Mouse (Mus musculus) hindbrain, postnatal 0 days (tissue): ENCODE results near the gene Ankrd54. TPM values are rescaled to one million over a fixed set of nuclear protein-coding genes. Genes with fewer than 3 reads are reported as not detected.
A peak's percentile ranks its signal among the peaks of the same experiment; 100 is the strongest.

ENCODE experiments used
- ATAC-seq: fragments of 200-750 bp; cut with Nextera tagmentation; 2 replicates; pipeline ENCODE4 v1.8.0; 2017; ENCODE audit warnings: mild to moderate bottlenecking, moderate TSS enrichment, moderate library complexity
- DNase-seq: peaks from one replicate; pipeline ENCODE4 v3.0.0-alpha.2; 2015; ENCODE audit warnings: low spot score
- H3K27ac ChIP-seq: fragments of 300-500 bp; sonication (generic); 2 replicates; pipeline ENCODE4 v1.5.1; 2014; ENCODE audit warnings: mild to moderate bottlenecking
- H3K27me3 ChIP-seq: fragments of 300-500 bp; sonication (generic); 2 replicates; pipeline ENCODE4 v1.6.1; 2014; ENCODE audit warnings: low read length, mixed read lengths; ENCODE audit not compliant: insufficient read depth
- H3K36me3 ChIP-seq: fragments of 300-500 bp; sonication (generic); 2 replicates; pipeline ENCODE4 v1.6.1; 2014; ENCODE audit warnings: low read length, mixed read lengths; ENCODE audit not compliant: insufficient read depth
- H3K4me1 ChIP-seq: fragments of 300-500 bp; sonication (generic); 2 replicates; pipeline ENCODE4 v1.6.1; 2014; ENCODE audit warnings: antibody characterized with exemption, low read length, mixed read lengths; ENCODE audit not compliant: insufficient read depth
- H3K4me2 ChIP-seq: fragments of 300-500 bp; sonication (generic); 2 replicates; pipeline ENCODE4 v1.6.1; 2014; ENCODE audit warnings: low read depth, mild to moderate bottlenecking, low read length, moderate library complexity, mixed read lengths
- H3K4me3 ChIP-seq: fragments of 300-500 bp; sonication (generic); 2 replicates; pipeline ENCODE4 v1.5.1; 2014; ENCODE audit warnings: low read length
- H3K9ac ChIP-seq: fragments of 300-500 bp; sonication (generic); replicated peaks from 2 replicates; pipeline ENCODE4 v1.6.1; 2014; ENCODE audit warnings: mild to moderate bottlenecking, low read length, moderate library complexity, mixed read lengths
- H3K9me3 ChIP-seq: fragments of 300-500 bp; sonication (generic); 2 replicates; pipeline ENCODE4 v1.6.1; 2016; ENCODE audit warnings: low read length, mixed read lengths
- CTCF ChIP-seq: IDR thresholded peaks from 2 replicates; pipeline ENCODE4 v1.5.1; 2016; ENCODE audit warnings: antibody characterized with exemption, control low read depth, low read depth
- WGBS: fragments of 180-500 bp; shearing (Covaris S2); extraction: QIAGEN DNeasy Blood & Tissue Kit; methylation state at CpG from one replicate; pipeline ENCODE4 v1.1.7; 2014; 5-methylcytosine and 5-hydroxymethylcytosine counted together
- polyA plus RNA-seq: library from polyadenylated mRNA; unstranded; fragments of >200 nt; fragmentation: Nextera tagmentation; extraction: Ambion mirVana; gene quantifications from 2 replicates; pipeline ENCODE4 v1.2.1, GENCODE M21; 2015
- total RNA-seq: library from RNA; depleted of rRNA; stranded (reverse); fragments of >200 nt; gene quantifications from 2 replicates; pipeline ENCODE4 v1.2.3, GENCODE M21; 2014

Gene Ankrd54
- total and polyA plus RNA-seq, 2 experiments from 2014 or later = 36.7 to 62.5 TPM

DNA sequence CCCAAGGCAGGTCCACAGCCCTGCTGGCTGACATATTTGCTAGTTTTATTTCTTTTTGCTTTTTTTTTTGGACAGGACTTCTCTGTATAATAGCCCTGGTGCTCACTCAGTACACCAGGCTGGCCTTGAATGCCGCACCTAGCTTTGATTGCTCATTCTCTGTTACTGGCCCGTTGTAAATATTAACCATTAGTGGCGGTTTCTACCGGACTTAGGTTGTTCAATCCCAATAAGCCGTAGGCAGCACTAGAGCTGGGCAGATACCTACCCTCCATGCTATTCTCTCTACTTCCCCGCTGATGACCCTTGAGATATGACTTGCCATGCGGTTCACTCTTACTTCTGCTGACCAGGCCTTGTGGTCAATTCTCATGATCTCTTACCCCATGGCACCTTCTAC is 16.9 kb upstream of the Ankrd54 start:
- Histone ChIP-seq H3K9me3 (no peaks in the 10 kb centered on the region), H3K9ac (no peak overlapping the region)
- 94% methylated on average over 7 of the region's 7 CpGs for WGBS

DNA sequence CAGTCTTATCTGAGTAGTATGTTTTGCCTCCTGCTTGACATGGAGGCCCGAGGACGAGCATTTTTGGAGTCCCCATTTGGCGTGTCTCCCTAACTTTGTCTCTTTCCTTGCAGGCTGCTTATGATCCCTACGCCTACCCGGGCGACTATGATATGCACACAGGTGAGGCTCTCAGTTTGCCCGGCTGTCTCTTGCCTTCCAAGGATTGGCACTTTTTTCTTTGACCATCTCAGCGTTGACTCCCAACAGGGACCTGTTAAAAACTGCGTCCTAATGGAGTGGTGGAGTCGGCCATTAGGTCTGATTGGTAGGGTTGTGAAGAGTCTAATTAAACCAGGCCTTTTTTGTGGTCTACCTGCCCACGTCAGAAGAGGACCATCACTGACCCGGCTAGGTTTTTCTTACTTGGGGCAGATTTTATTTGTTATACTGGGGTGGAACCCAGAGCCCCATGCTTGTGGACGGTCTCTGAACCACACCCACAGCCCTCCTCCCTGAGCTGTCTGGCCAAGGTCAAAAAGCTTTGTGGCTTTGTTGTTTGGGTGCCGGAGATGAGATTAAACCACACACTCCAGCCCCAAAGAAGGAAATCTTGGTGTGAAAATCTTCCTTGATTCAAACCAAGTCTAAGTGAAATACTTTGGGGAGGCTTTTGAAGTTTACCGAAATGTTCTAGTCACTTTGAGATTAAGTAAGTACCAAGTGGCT is 13.1 kb upstream of the Ankrd54 start:
- Histone ChIP-seq H3K4me3 (peak overlapping the region; percentile 73), H3K36me3 (peaks cover 35% of the 10 kb centered on the region), H3K27me3 (no peaks in the 10 kb centered on the region), H3K9ac (peak overlapping the region; percentile 79), H3K4me2 (peak overlapping the region; percentile 90), H3K27ac (peak overlapping the region; percentile 72), H3K4me1 (peaks cover 4% of the 10 kb centered on the region; the same call in 1 of the 2 replicates), H3K9me3 (no peaks in the 10 kb centered on the region)
- no peak for TF ChIP-seq CTCF
- DNase-seq = no peak
- ATAC-seq = no peak
- WGBS = 42% methylated on average over 15 of the region's 15 CpGs

More for the DNA sequence above, 16.9 kb upstream of the Ankrd54 start:
- no peak for DNase-seq
- Histone ChIP-seq H3K4me3 (no peak overlapping the region), H3K27ac (no peak overlapping the region), H3K4me1 (peaks cover 4% of the 10 kb centered on the region; the same call in 1 of the 2 replicates), H3K4me2 (no peak overlapping the region), H3K36me3 (peaks cover 64% of the 10 kb centered on the region), H3K27me3 (no peaks in the 10 kb centered on the region)
- ATAC-seq = no peak
- TF ChIP-seq CTCF = no peak

DNA sequence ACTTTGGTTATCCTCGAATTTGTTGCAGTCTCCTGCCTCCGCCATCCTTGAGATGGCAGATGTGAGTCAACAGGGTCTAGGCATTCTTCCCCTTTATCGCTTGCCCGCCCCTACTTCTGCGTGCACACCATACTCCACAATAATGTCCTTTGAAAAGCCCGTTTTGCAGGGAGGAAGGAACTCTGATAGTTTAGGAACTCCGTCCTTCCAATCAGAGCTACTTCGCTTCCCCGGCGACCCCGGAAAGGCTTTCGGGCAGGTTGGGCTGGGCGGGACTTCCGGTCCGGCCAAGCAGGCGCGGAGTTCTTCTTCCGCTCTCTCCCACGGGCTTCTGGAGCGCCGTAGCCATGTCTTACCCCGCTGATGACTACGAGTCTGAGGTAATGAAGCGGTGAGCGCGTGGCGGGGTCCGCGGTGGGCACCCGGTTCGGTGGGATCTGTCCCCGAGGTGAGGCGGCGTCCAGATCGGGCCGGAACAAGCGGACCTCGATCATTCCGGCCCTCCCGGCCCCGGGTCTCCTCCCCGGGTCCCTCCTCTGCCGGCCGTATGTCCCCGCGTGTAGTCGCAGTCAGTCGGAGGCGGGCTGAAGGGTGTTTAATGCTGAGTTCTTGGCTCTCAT is 12.3 kb upstream of the Ankrd54 start, which contains the start of gene Eif3l:
Gene Eif3l, plus strand, starts transcription at position 267 of the 620 bp plus-strand sequence.
- peak; percentile 91 for ATAC-seq
- H3K9ac ChIP-seq = peak within 1 kb of the TSS; percentile 79
- peaks cover 35% of the 10 kb centered on the region for H3K36me3 ChIP-seq
- peak within 1 kb of the TSS; percentile 72 for H3K27ac ChIP-seq
- peaks cover 4% of the 10 kb centered on the region; the same call in 1 of the 2 replicates for H3K4me1 ChIP-seq
- peak within 1 kb of the TSS; percentile 73 for H3K4me3 ChIP-seq
- H3K9me3 ChIP-seq = no peaks in the 10 kb centered on the region
- H3K4me2 ChIP-seq = peak within 1 kb of the TSS; percentile 90
- under 1% methylated on average over 49 of the region's 49 CpGs for WGBS
- DNase-seq = peak; percentile 93
- no peaks in the 10 kb centered on the region for H3K27me3 ChIP-seq
- TF ChIP-seq CTCF = peak; percentile 30; the same call in 1 of the 2 replicates

DNA sequence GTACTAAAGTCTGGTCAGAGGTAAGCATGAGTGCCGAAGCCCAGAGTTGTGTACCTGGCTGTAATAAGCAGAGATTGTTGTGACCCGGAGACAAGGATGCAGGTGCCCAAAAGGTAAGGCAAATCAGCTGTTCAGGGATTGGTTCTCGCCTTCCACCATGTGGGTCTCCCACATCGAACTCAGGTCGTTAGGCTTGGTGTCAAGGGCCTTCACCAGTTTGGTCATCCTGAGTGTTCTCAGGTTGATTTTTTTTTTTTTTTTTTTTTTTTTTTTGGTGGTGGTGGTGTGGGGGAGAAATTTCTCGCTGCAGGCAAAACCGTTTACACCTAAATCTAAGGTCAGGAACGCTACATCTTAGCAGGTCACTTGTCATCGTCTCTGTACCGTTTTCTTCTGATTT is 11.8 kb upstream of the Ankrd54 start:
- ATAC-seq = no peak
- Histone ChIP-seq H3K9me3 (no peaks in the 10 kb centered on the region), H3K4me3 (peak overlapping the region; percentile 73), H3K4me2 (peak overlapping the region; percentile 90), H3K36me3 (peaks cover 29% of the 10 kb centered on the region), H3K4me1 (peaks cover 4% of the 10 kb centered on the region; the same call in 1 of the 2 replicates), H3K27ac (peak overlapping the region; percentile 72; the same call in 1 of the 2 replicates), H3K9ac (peak overlapping the region; percentile 79; the same call in 1 of the 2 replicates), H3K27me3 (no peaks in the 10 kb centered on the region)
- WGBS = 44% methylated on average over 10 of the region's 10 CpGs
- DNase-seq = no peak
- TF ChIP-seq CTCF = no peak

DNA sequence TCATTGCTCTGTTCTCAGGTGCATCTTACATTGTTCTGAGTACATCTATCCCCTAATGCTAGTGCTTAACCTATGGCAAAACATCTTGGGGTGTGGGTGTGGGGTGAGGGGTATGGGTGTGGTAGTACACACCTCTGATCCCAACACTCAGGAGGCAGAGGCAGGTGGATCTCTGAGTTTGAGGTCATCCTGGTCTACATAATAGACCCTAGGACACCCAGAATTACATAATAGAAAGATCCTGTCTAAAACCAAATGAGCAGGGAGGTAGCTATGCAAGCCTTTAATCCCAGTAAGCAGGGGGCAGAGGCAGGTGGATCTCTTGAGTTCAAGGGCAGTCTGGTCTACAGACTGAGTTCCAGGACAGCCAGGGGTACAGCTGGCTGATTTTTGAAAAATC is 11.1 kb upstream of the Ankrd54 start:
- no peak for ATAC-seq
- TF ChIP-seq CTCF = no peak
- Histone ChIP-seq H3K4me3 (no peak overlapping the region), H3K9ac (no peak overlapping the region), H3K27ac (no peak overlapping the region), H3K36me3 (peaks cover 22% of the 10 kb centered on the region; the same call in 1 of the 2 replicates), H3K9me3 (no peaks in the 10 kb centered on the region), H3K27me3 (no peaks in the 10 kb centered on the region), H3K4me2 (no peak overlapping the region), H3K4me1 (peaks cover 4% of the 10 kb centered on the region; the same call in 1 of the 2 replicates)
- DNase-seq = no peak

DNA sequence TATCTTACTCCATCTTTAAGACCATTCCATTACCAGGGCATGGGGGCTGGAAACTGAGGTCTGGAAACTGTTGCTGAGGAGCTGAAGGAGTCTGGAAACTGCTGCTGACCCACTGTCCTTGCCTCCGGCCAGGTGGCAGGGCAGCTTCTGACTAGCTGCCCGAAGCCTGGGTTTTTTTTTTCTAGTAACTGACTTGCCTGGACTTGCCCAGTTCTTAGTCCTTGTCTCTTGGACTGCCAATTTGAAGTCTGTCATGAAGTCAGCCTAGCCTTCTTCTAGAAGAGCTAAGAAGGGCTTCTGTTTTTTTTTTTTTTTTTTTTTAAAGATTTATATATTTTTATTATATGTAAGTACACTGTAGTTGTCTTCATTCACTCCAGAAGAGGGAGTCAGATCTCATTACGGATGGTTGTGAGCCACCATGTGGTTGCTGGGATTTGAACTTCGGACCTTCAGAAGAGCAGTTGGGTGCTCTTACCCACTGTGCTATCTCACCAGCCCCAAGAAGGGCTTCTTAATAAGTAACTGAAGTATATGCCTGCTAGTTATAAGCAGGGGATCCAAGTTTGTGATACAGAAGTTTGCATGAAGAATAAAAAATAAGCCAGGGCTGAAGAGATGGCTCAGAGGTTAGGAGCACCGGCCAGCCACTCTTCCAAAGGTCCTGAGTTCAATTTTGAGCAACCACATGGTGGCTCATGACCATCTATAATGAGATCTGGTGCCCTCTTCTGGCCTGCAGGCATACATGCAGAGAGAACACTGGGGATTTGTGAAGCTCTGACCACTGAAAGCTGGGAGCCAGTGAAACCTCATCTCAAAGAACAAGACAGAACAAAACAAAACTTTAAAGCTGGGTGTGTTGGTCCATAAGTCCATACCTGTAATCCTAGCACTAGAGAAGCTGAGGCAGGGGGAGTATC is 8.7 kb upstream of the Ankrd54 start:
- H3K27ac ChIP-seq = no peak overlapping the region
- peaks cover 4% of the 10 kb centered on the region; the same call in 1 of the 2 replicates for H3K4me1 ChIP-seq
- no peak overlapping the region for H3K4me2 ChIP-seq
- no peak for ATAC-seq
- peaks cover under 1% of the 10 kb centered on the region; the same call in 1 of the 2 replicates for H3K36me3 ChIP-seq
- peak; percentile 72 for TF ChIP-seq CTCF
- DNase-seq = peak; percentile 40
- H3K9me3 ChIP-seq = no peaks in the 10 kb centered on the region
- no peaks in the 10 kb centered on the region for H3K27me3 ChIP-seq
- H3K4me3 ChIP-seq = no peak overlapping the region
- no peak overlapping the region for H3K9ac ChIP-seq
- WGBS = 64% methylated on average over 5 of the region's 5 CpGs
